Mouse (Mus musculus): ENCODE measurements around the gene Ephb4. TPM values are rescaled to one million over a fixed set of nuclear protein-coding genes. Genes with fewer than 3 reads are reported as not detected.

Ephb4 gene
- polyA plus RNA-seq, 1 experiment, result 10.4 TPM

DNA sequence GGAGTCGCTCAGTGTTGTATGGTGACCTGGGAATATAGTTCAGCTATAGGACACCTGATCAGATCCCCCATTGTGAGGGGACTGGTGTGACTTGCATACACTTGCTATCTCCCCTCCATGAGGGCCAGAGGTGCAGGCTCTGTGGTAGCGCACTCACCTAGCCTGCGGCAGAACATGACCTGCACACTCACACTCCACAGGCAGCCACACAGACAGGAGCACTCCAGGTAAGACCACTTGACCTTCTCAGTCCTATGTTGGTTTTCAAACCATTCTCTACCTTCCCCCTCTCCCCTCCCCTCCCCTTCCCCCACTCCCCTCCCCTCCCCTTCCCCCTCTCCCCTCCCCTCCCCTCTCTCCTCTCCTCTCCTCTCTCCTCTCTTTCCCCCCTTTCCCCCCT, 60.6 kb downstream of the Ephb4 start:
- no peaks in the 10 kb centered on the region for H3K4me1 ChIP-seq (replicated peaks; ENCODE audit: control insufficient read depth, insufficient read depth, low read length)
- no peaks in the 10 kb centered on the region for H3K36me3 ChIP-seq (ENCODE audit: control insufficient read depth, insufficient read depth, low read length)
- DNase-seq, result no peak
- no peak for TF ChIP-seq CTCF (IDR thresholded peaks at IDR 0.05; ENCODE audit: borderline replicate concordance, control insufficient read depth, extremely low read depth, insufficient read depth, low read length, poor library complexity)
- 99% methylated on average over 3 of the region's 3 CpGs for WGBS
- no peak overlapping the region for H3K4me3 ChIP-seq (ENCODE audit: control insufficient read depth, insufficient read depth, low read length)
- H3K27ac ChIP-seq (ENCODE audit: control insufficient read depth, insufficient read depth, low read length), result no peak overlapping the region
- no peaks in the 10 kb centered on the region for H3K27me3 ChIP-seq (ENCODE audit: control insufficient read depth, insufficient read depth, low read length)

DNA sequence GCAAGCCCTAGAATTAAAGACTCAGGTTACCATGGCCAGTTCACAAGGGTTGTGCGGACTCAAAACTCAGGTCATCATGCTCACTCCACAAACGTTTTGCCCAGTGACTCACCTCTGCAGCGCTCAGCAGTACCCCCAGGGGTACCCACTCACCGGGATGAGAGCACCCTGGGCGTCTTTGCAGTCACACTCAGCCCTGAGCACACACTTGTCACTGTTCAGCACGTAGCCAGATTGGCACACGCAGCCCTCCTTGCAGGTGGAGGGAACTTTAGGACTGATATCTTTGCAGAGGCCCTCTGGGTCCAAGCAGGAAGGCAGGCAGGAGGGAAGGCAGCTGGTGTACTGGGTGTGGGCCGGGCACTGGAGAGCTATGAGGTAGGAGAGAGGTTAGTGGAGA, 61.3 kb downstream of the Ephb4 start:
- Histone ChIP-seq H3K36me3 (ENCODE audit: control insufficient read depth, insufficient read depth, low read length) (no peaks in the 10 kb centered on the region), H3K27ac (ENCODE audit: control insufficient read depth, insufficient read depth, low read length) (no peak overlapping the region), H3K4me3 (ENCODE audit: control insufficient read depth, insufficient read depth, low read length) (no peak overlapping the region), H3K4me1 (replicated peaks; ENCODE audit: control insufficient read depth, insufficient read depth, low read length) (no peaks in the 10 kb centered on the region), H3K27me3 (ENCODE audit: control insufficient read depth, insufficient read depth, low read length) (no peaks in the 10 kb centered on the region)
- TF ChIP-seq POLR2A (IDR thresholded peaks at IDR 0.05; ENCODE audit: control insufficient read depth, extremely low read depth, insufficient read depth, low read length, poor library complexity) (no peak), CTCF (IDR thresholded peaks at IDR 0.05; ENCODE audit: borderline replicate concordance, control insufficient read depth, extremely low read depth, insufficient read depth, low read length, poor library complexity) (no peak)
- no peak for DNase-seq
- WGBS, result 88% methylated on average over 8 of the region's 8 CpGs

DNA sequence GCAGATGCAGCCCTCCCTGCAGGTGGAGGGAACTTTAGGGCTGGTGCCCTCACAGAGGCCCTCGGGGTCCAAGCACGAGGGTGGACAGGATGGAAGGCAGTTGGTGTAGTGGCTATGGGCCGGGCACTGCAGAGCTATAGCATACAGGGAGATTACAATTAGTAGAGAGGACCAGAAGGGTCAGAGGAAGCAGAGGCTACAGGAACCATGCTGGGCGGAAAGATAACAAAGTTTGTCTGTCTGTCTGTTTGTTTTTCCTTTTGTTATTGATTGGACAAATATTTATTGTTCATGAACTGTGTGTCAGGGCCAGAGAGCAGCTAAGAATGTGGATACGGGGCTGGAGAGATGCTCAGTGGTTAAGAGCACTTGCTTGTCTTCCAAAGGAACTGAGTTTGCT, 64.3 kb downstream of the Ephb4 start:
- no peak overlapping the region for H3K27ac ChIP-seq (ENCODE audit: control insufficient read depth, insufficient read depth, low read length)
- 84% methylated on average over 5 of the region's 5 CpGs for WGBS
- no peak for DNase-seq
- no peaks in the 10 kb centered on the region for H3K36me3 ChIP-seq (ENCODE audit: control insufficient read depth, insufficient read depth, low read length)
- no peaks in the 10 kb centered on the region for H3K27me3 ChIP-seq (ENCODE audit: control insufficient read depth, insufficient read depth, low read length)
- no peaks in the 10 kb centered on the region for H3K4me1 ChIP-seq (replicated peaks; ENCODE audit: control insufficient read depth, insufficient read depth, low read length)
- H3K4me3 ChIP-seq (ENCODE audit: control insufficient read depth, insufficient read depth, low read length), result no peak overlapping the region
- no peak for TF ChIP-seq CTCF (IDR thresholded peaks at IDR 0.05; ENCODE audit: borderline replicate concordance, control insufficient read depth, extremely low read depth, insufficient read depth, low read length, poor library complexity)
- no peak for TF ChIP-seq POLR2A (IDR thresholded peaks at IDR 0.05; ENCODE audit: control insufficient read depth, extremely low read depth, insufficient read depth, low read length, poor library complexity)

DNA sequence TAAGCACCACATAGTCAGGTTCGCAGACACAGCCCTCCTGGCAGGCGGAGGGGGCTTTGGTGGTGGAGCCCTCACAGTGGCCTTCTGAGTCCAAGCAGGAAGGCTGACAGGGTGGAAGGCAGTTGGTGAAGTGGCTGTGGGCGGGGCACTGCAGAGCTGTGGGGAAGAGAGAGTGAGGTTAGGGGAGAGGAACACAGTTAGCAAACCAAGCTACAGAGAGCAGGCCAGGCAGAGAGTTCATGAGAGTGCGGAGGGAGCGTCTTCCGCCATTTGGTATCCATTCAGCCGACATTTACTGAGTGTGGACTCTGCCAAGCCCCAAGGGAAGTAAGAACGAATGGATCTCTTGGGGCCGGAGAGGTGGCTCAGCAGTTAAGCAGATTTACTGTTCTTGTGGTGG, 69.2 kb downstream of the Ephb4 start:
- Histone ChIP-seq H3K36me3 (ENCODE audit: control insufficient read depth, insufficient read depth, low read length) (no peaks in the 10 kb centered on the region), H3K27ac (ENCODE audit: control insufficient read depth, insufficient read depth, low read length) (no peak overlapping the region), H3K4me3 (ENCODE audit: control insufficient read depth, insufficient read depth, low read length) (no peak overlapping the region), H3K27me3 (ENCODE audit: control insufficient read depth, insufficient read depth, low read length) (no peaks in the 10 kb centered on the region), H3K4me1 (replicated peaks; ENCODE audit: control insufficient read depth, insufficient read depth, low read length) (no peaks in the 10 kb centered on the region)
- 48% methylated on average over 9 of the region's 9 CpGs for WGBS
- TF ChIP-seq POLR2A (IDR thresholded peaks at IDR 0.05; ENCODE audit: control insufficient read depth, extremely low read depth, insufficient read depth, low read length, poor library complexity), result no peak
- no peak for TF ChIP-seq CTCF (IDR thresholded peaks at IDR 0.05; ENCODE audit: borderline replicate concordance, control insufficient read depth, extremely low read depth, insufficient read depth, low read length, poor library complexity)
- no peak for DNase-seq

DNA sequence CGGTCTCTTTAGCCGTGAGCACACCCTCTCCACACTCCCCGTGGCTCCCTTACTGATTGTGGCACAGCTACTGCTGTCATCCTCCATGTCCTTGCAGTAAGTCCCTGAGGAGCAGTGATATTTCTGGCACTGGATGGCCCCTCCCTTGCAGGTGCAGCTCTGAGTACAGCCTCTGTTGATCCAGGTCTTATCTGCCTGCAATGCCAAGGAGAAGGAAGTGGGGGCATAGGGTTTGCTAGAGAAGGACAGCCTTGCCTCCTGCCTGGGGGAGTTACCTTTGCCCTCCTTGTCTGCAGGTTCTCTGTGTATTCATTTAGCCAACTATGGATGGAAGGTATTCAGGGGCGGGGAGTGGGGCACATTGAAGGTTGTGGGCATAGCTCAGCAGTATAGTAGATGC, 69.9 kb downstream of the Ephb4 start:
- DNase-seq, result no peak
- Histone ChIP-seq H3K36me3 (ENCODE audit: control insufficient read depth, insufficient read depth, low read length) (no peaks in the 10 kb centered on the region), H3K4me1 (replicated peaks; ENCODE audit: control insufficient read depth, insufficient read depth, low read length) (no peaks in the 10 kb centered on the region; the same call in 1 of the 2 replicates), H3K27ac (ENCODE audit: control insufficient read depth, insufficient read depth, low read length) (no peak overlapping the region), H3K27me3 (ENCODE audit: control insufficient read depth, insufficient read depth, low read length) (no peaks in the 10 kb centered on the region), H3K4me3 (ENCODE audit: control insufficient read depth, insufficient read depth, low read length) (no peak overlapping the region)
- no peak for TF ChIP-seq CTCF (IDR thresholded peaks at IDR 0.05; ENCODE audit: borderline replicate concordance, control insufficient read depth, extremely low read depth, insufficient read depth, low read length, poor library complexity)
- no peak for TF ChIP-seq POLR2A (IDR thresholded peaks at IDR 0.05; ENCODE audit: control insufficient read depth, extremely low read depth, insufficient read depth, low read length, poor library complexity)
- 95% methylated on average over 4 of the region's 4 CpGs for WGBS

DNA sequence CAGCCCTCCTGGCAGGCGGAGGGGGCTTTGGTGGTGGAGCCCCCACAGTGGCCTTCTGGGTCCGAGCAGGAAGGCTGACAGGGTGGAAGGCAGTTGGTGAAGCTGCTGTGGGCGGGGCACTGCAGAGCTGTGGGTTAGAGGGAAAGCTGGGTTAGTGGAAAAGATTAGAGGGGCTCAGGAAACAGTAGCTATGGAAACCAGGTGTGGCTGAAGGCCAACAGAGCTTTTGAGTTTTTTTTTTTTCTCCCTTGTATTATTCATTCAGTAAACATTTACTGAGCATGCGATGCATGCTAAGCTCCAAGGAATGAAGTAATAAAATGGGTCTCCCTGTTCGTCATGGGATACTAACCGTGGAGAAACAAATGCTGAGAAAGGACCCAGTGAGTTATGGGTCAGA, 75.7 kb downstream of the Ephb4 start:
- no peaks in the 10 kb centered on the region for H3K27me3 ChIP-seq (ENCODE audit: control insufficient read depth, insufficient read depth, low read length)
- no peak overlapping the region for H3K27ac ChIP-seq (ENCODE audit: control insufficient read depth, insufficient read depth, low read length)
- peak; percentile 4 for DNase-seq
- peaks cover 13% of the 10 kb centered on the region; the same call in 1 of the 2 replicates for H3K4me1 ChIP-seq (replicated peaks; ENCODE audit: control insufficient read depth, insufficient read depth, low read length)
- H3K36me3 ChIP-seq (ENCODE audit: control insufficient read depth, insufficient read depth, low read length), result no peaks in the 10 kb centered on the region
- no peak overlapping the region for H3K4me3 ChIP-seq (ENCODE audit: control insufficient read depth, insufficient read depth, low read length)
- WGBS, result 25% methylated on average over 6 of the region's 6 CpGs
- no peak for TF ChIP-seq CTCF (IDR thresholded peaks at IDR 0.05; ENCODE audit: borderline replicate concordance, control insufficient read depth, extremely low read depth, insufficient read depth, low read length, poor library complexity)
- no peak for TF ChIP-seq POLR2A (IDR thresholded peaks at IDR 0.05; ENCODE audit: control insufficient read depth, extremely low read depth, insufficient read depth, low read length, poor library complexity)

Other genes starting within 250 kb of the Ephb4 start
- gene Trim56, start 233.9 kb upstream of the Ephb4 start, polyA plus RNA-seq (2012; rRNA removed), result 49.3 and 55.8 TPM in 2 replicates
- 0.52 and 0.86 TPM in 2 replicates for gene Muc3, start 200.8 kb upstream of the Ephb4 start, polyA plus RNA-seq (2012; rRNA removed)
- gene Muc3a, start 137.7 kb upstream of the Ephb4 start, polyA plus RNA-seq (2012; rRNA removed), result 8.7 and 14.7 TPM in 2 replicates
- gene Ache, start 62.6 kb upstream of the Ephb4 start, polyA plus RNA-seq (2012; rRNA removed), result 90.2 and 97.1 TPM in 2 replicates
- gene Ufsp1, start 55.5 kb upstream of the Ephb4 start, polyA plus RNA-seq (2012; rRNA removed), result 41.1 and 44.1 TPM in 2 replicates
- 432 and 434 TPM in 2 replicates for gene Srrt, start 42.4 kb upstream of the Ephb4 start, polyA plus RNA-seq (2012; rRNA removed)
- 25.0 and 28.0 TPM in 2 replicates for gene Trip6, start 35.7 kb upstream of the Ephb4 start, polyA plus RNA-seq (2012; rRNA removed)
- 37.4 and 39.2 TPM in 2 replicates for gene Slc12a9, start 16.5 kb upstream of the Ephb4 start, polyA plus RNA-seq (2012; rRNA removed)
- 0.24 and 0.36 TPM in 2 replicates for gene Zan, start 127.0 kb downstream of the Ephb4 start, polyA plus RNA-seq (2012; rRNA removed)
- 65.5 and 68.7 TPM in 2 replicates for gene Pop7, start 152.4 kb downstream of the Ephb4 start, polyA plus RNA-seq (2012; rRNA removed)
- gene Gigyf1, start 168.4 kb downstream of the Ephb4 start, polyA plus RNA-seq (2012; rRNA removed), result 83.9 and 84.3 TPM in 2 replicates
- not detected in 2 replicates for gene Epo, start 183.1 kb downstream of the Ephb4 start, polyA plus RNA-seq (2012; rRNA removed)
- gene Gnb2, start 183.4 kb downstream of the Ephb4 start, polyA plus RNA-seq (2012; rRNA removed), result 1,444 and 1,492 TPM in 2 replicates
- 0.20 TPM in 1 of 2 replicates, not detected in the other for gene Actl6b, start 203.4 kb downstream of the Ephb4 start, polyA plus RNA-seq (2012; rRNA removed)
- gene Tfr2, start 219.7 kb downstream of the Ephb4 start, polyA plus RNA-seq (2012; rRNA removed), result 0.49 and 2.4 TPM in 2 replicates

Measured in thymus, adult 2 months (tissue).